Mouse (Mus musculus) MEL (cell line): ENCODE data around the gene Ncor1. TPM values are rescaled to one million over a fixed set of nuclear protein-coding genes. Genes with fewer than 3 reads are reported as not detected.

Source experiments
- DNase-seq: peaks from one replicate; pipeline ENCODE4 v3.0.0; 2011; ENCODE audit warnings: low read depth, low spot score
- H3K27ac ChIP-seq: 2 replicates; pipeline ENCODE4 v1.5.1; 2012; ENCODE audit warnings: low read depth, mild to moderate bottlenecking, control low read depth, low read length, moderate library complexity; ENCODE audit not compliant: control insufficient read depth
- H3K27me3 ChIP-seq, 2 experiments: fragments of 150-350 bp in 1 of 2; sonication (generic) in 1 of 2; 2 replicates each; pipeline ENCODE4 v1.6.1; 2012; ENCODE audit warnings: low read length in 2 of 2, mild to moderate bottlenecking in 2 of 2, improper control_type of control experiment in 1 of 2, moderate library complexity in 1 of 2; ENCODE audit not compliant: insufficient read depth in 2 of 2, control insufficient read depth in 1 of 2
- H3K36me3 ChIP-seq, 2 experiments: 2 replicates each; pipeline ENCODE4 v1.6.1; 2012 to 2014; ENCODE audit warnings: low read length in 2 of 2, improper control_type of control experiment in 1 of 2, inconsistent platforms in 1 of 2, mild to moderate bottlenecking in 1 of 2; ENCODE audit not compliant: insufficient read depth in 2 of 2, control insufficient read depth in 1 of 2
- H3K4me1 ChIP-seq, 2 experiments: fragments of 150-350 bp in 1 of 2; sonication (generic) in 1 of 2; 2 replicates each; pipeline ENCODE4 v1.6.1; 2012; ENCODE audit warnings: low read length in 2 of 2, improper control_type of control experiment in 1 of 2, mild to moderate bottlenecking in 1 of 2; ENCODE audit not compliant: insufficient read depth in 2 of 2, control insufficient read depth in 1 of 2
- H3K4me3 ChIP-seq, 2 experiments: fragments of 150-350 bp in 1 of 2; sonication (generic) in 1 of 2; 2 replicates each; pipeline ENCODE4 v1.5.1; 2012; ENCODE audit warnings: low read depth in 2 of 2, low read length in 2 of 2, mild to moderate bottlenecking in 2 of 2, moderate library complexity in 2 of 2, control low read depth in 1 of 2, improper control_type of control experiment in 1 of 2; ENCODE audit not compliant: control insufficient read depth in 1 of 2, insufficient read depth in 1 of 2
- H3K79me2 ChIP-seq: 2 replicates; pipeline ENCODE4 v1.6.1; 2012; ENCODE audit warnings: mild to moderate bottlenecking, low read length, moderate library complexity; ENCODE audit not compliant: control insufficient read depth, poor library complexity, insufficient read depth
- H3K9ac ChIP-seq: 2 replicates; pipeline ENCODE4 v1.6.1; 2012; ENCODE audit warnings: low read depth, mild to moderate bottlenecking, control low read depth, low read length, moderate library complexity; ENCODE audit not compliant: control insufficient read depth, poor library complexity, severe bottlenecking
- H3K9me3 ChIP-seq: fragments of 150-350 bp; sonication (generic); replicated peaks from 2 replicates; pipeline ENCODE4 v1.6.1; 2012; ENCODE audit warnings: mild to moderate bottlenecking, low read length, improper control_type of control experiment, moderate library complexity; ENCODE audit not compliant: insufficient read depth
- BHLHE40 ChIP-seq: IDR thresholded peaks from 2 replicates; pipeline ENCODE4 v1.6.1; 2012; ENCODE audit warnings: low read depth, mild to moderate bottlenecking, inconsistent platforms, low read length, improper control_type of control experiment, borderline replicate concordance
- CHD1 ChIP-seq: IDR thresholded peaks from 2 replicates; pipeline ENCODE4 v1.6.1; 2012; ENCODE audit warnings: low read depth, mild to moderate bottlenecking, inconsistent platforms, low read length, improper control_type of control experiment
- CTCF ChIP-seq, 3 experiments: IDR thresholded peaks in 2 of 3; conservative IDR thresholded peaks in 1 of 3; 2 replicates each; pipeline ENCODE4 v1.5.1; 2011 to 2012; ENCODE audit warnings: low read length in 3 of 3, low read depth in 2 of 3, mild to moderate bottlenecking in 2 of 3, improper control_type of control experiment in 1 of 3, inconsistent platforms in 1 of 3, mixed read lengths in 1 of 3, moderate library complexity in 1 of 3; ENCODE audit not compliant: control insufficient read depth in 1 of 3, insufficient read depth in 1 of 3, poor library complexity in 1 of 3, severe bottlenecking in 1 of 3
- E2F4 ChIP-seq: IDR thresholded peaks from 2 replicates; pipeline ENCODE4 v1.6.1; 2011; ENCODE audit warnings: low read depth, low read length, improper control_type of control experiment, borderline replicate concordance
- ETS1 ChIP-seq: IDR thresholded peaks from 2 replicates; pipeline ENCODE4 v1.6.1; 2012; ENCODE audit warnings: low read depth, mild to moderate bottlenecking, inconsistent platforms, low read length, improper control_type of control experiment, moderate library complexity
- GATA1 ChIP-seq: IDR thresholded peaks from 2 replicates; pipeline ENCODE4 v1.6.1; 2011; ENCODE audit warnings: low read depth, low read length, improper control_type of control experiment
- JUND ChIP-seq: IDR thresholded peaks from 2 replicates; pipeline ENCODE4 v1.6.1; 2011; ENCODE audit warnings: low read depth, mild to moderate bottlenecking, improper control_type of control experiment, low read length
- MAX ChIP-seq: IDR thresholded peaks from 2 replicates; pipeline ENCODE4 v1.6.1; 2011; ENCODE audit warnings: low read length, improper control_type of control experiment
- MXI1 ChIP-seq: IDR thresholded peaks from 2 replicates; pipeline ENCODE4 v1.6.1; 2011; ENCODE audit warnings: mild to moderate bottlenecking, low read depth, low read length, improper control_type of control experiment
- MYC ChIP-seq: IDR thresholded peaks from 2 replicates; pipeline ENCODE4 v1.6.1; 2011; ENCODE audit warnings: low read depth, mild to moderate bottlenecking, low read length, improper control_type of control experiment, moderate library complexity
- NRF1 ChIP-seq: IDR thresholded peaks from 2 replicates; pipeline ENCODE4 v1.6.1; 2014; ENCODE audit warnings: low read depth, mild to moderate bottlenecking, inconsistent platforms, low read length, improper control_type of control experiment, moderate library complexity; ENCODE audit not compliant: poor library complexity, insufficient read depth, severe bottlenecking
- POLR2A ChIP-seq, 2 experiments: IDR thresholded peaks; 2 replicates each; pipeline ENCODE4 v1.6.1; 2011 to 2012; ENCODE audit warnings: low read length in 2 of 2, mild to moderate bottlenecking in 2 of 2, control low read depth in 1 of 2, improper control_type of control experiment in 1 of 2, low read depth in 1 of 2, moderate library complexity in 1 of 2; ENCODE audit not compliant: control insufficient read depth in 1 of 2, insufficient read depth in 1 of 2, poor library complexity in 1 of 2
- POLR2AphosphoS2 ChIP-seq: IDR thresholded peaks from 2 replicates; pipeline ENCODE4 v1.6.1; 2011; ENCODE audit warnings: low read length, improper control_type of control experiment
- RCOR1 ChIP-seq: IDR thresholded peaks from 2 replicates; pipeline ENCODE4 v1.6.1; 2012; ENCODE audit warnings: low read depth, mild to moderate bottlenecking, inconsistent platforms, low read length, improper control_type of control experiment
- SIN3A ChIP-seq: IDR thresholded peaks from 2 replicates; pipeline ENCODE4 v1.6.1; 2012; ENCODE audit warnings: low read length, improper control_type of control experiment, inconsistent platforms
- SMC3 ChIP-seq: IDR thresholded peaks from 2 replicates; pipeline ENCODE4 v1.6.1; 2011; ENCODE audit warnings: low read depth, low read length, improper control_type of control experiment
- TBP ChIP-seq: IDR thresholded peaks from 2 replicates; pipeline ENCODE4 v1.8.0; 2011; ENCODE audit warnings: low read depth, low read length, improper control_type of control experiment
- TCF12 ChIP-seq: IDR thresholded peaks from 2 replicates; pipeline ENCODE4 v1.6.1; 2014; ENCODE audit warnings: low read depth, mild to moderate bottlenecking, inconsistent platforms, low read length, improper control_type of control experiment, moderate library complexity
- USF1 ChIP-seq: IDR thresholded peaks from 2 replicates; pipeline ENCODE4 v1.6.1; 2014; ENCODE audit warnings: low read depth, mild to moderate bottlenecking, inconsistent platforms, low read length, improper control_type of control experiment, moderate library complexity
- ZC3H11A ChIP-seq: IDR thresholded peaks from 2 replicates; pipeline ENCODE4 v1.6.1; 2012; ENCODE audit warnings: low read depth, mild to moderate bottlenecking, inconsistent platforms, low read length, improper control_type of control experiment
- ZKSCAN1 ChIP-seq: IDR thresholded peaks from 2 replicates; pipeline ENCODE4 v1.6.1; 2012; ENCODE audit warnings: low read depth, mild to moderate bottlenecking, inconsistent platforms, low read length, improper control_type of control experiment, moderate library complexity
- ZMIZ1 ChIP-seq: IDR thresholded peaks from 2 replicates; pipeline ENCODE4 v1.6.1; 2012; ENCODE audit warnings: low read depth, mild to moderate bottlenecking, inconsistent platforms, low read length, improper control_type of control experiment, moderate library complexity
- polyA plus RNA-seq, 2 experiments: library from polyadenylated mRNA; stranded (reverse) in 1 of 2; unstranded in 1 of 2; fragments of >175 nt in 1 of 2; fragments of >200 nt in 1 of 2; gene quantifications; 2 replicates each; pipeline versions ENCODE4 v1.2.1 to v1.2.4; 2012; ENCODE audit warnings: low replicate concordance in 2 of 2, low read depth in 1 of 2; ENCODE audit not compliant: insufficient read length in 2 of 2, insufficient read depth in 1 of 2, missing spikeins in 1 of 2
- total RNA-seq: library from RNA; depleted of rRNA; stranded (reverse); fragments of 300-350 nt; gene quantifications from 2 replicates; pipeline ENCODE4 v1.2.3, GENCODE M21; 2012

Ncor1 gene
- total and polyA plus RNA-seq, 3 experiments, result 71.8 to 250 (median 188) TPM

DNA sequence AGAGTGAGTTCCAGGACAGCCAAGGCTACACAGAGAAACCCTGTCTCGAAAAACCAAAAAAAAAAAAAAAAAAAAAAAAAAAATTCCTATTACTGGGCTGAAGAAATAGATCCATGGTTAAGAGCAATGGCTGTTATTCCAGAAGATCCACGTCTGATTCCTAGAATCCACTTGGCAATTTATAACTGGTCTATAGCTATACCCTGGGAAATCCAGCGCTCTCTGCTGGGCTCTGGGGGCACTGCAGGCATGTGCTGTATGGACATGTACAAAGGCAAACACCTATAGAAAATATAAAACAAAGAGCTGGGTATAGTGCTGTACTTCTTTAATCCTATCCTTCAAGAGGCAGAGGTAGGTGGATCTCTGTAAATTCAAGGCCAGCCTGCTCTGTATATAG, 31.2 kb downstream of the Ncor1 start:
- Histone ChIP-seq H3K9ac (no peak overlapping the region), H3K36me3 (peaks cover 0 to 26% of the 10 kb centered on the region in 2 experiments; a peak in 3 of 4 replicates)

DNA sequence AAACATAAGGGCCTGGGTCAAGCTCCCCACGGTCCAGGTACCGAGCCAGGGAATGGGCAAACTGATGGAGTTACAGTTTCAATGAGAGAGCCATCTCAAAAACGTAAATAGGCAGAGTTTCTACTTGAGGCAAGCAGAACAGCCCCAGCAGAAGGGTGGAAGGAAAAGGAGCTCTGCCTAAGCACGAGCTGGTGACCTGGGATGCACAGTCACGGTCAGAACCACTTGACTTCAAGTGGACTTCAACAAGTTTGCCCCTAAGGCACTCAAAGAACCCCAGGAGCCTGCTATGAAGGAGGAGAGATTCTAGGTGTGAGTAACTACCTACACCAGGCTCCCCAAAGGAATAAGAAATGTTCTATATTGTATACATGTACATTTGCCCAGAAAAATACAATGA, 32.1 kb downstream of the Ncor1 start:
- no peak overlapping the region for H3K4me3 ChIP-seq
- H3K27ac ChIP-seq, result no peak overlapping the region
- TF ChIP-seq CHD1 (no peak), ZMIZ1 (no peak), TCF12 (no peak), NRF1 (no peak), RCOR1 (no peak), ZKSCAN1 (no peak), BHLHE40 (no peak)
- no peaks in the 10 kb centered on the region for H3K9me3 ChIP-seq
- H3K36me3 ChIP-seq, result peaks cover 0 to 33% of the 10 kb centered on the region in 2 experiments; a peak in 3 of 4 replicates
- H3K79me2 ChIP-seq, result no peaks in the 10 kb centered on the region
- no peak overlapping the region for H3K9ac ChIP-seq
- no peak for DNase-seq
- no peaks in the 10 kb centered on the region for H3K27me3 ChIP-seq
- no peaks in the 10 kb centered on the region for H3K4me1 ChIP-seq

More for the DNA sequence above, 31.2 kb downstream of the Ncor1 start:
- Histone ChIP-seq H3K79me2 (no peaks in the 10 kb centered on the region; the same call in 1 of the 2 replicates), H3K4me1 (no peaks in the 10 kb centered on the region), H3K27me3 (no peaks in the 10 kb centered on the region), H3K4me3 (no peak overlapping the region), H3K27ac (no peak overlapping the region), H3K9me3 (no peaks in the 10 kb centered on the region)
- no peak for TF ChIP-seq POLR2AphosphoS2
- TF ChIP-seq USF1, result no peak
- no peak for TF ChIP-seq TBP
- no peak for TF ChIP-seq MXI1
- TF ChIP-seq E2F4, result no peak
- TF ChIP-seq MYC, result no peak; the same call in 1 of the 2 replicates
- TF ChIP-seq ETS1, result no peak
- no peak for TF ChIP-seq TCF12
- no peak for TF ChIP-seq ZC3H11A
- no peak for TF ChIP-seq MAX
- peak; percentile 50 for TF ChIP-seq SMC3
- peak; percentile 70 to 78 (median 74) for TF ChIP-seq CTCF (IDR thresholded peaks at IDR 0.05 in 2 of 3, conservative IDR thresholded peaks at IDR 0.05 in 1 of 3; ENCODE audit: control insufficient read depth in 1 of 3, insufficient read depth in 1 of 3, low read depth in 2 of 3, low read length in 3 of 3, poor library complexity in 1 of 3, severe bottlenecking in 1 of 3)
- no peak for TF ChIP-seq GATA1
- TF ChIP-seq SIN3A, result no peak
- no peak for TF ChIP-seq POLR2A (IDR thresholded peaks at IDR 0.05; ENCODE audit: control insufficient read depth in 1 of 2, insufficient read depth in 1 of 2, low read depth in 1 of 2, low read length in 2 of 2, poor library complexity in 1 of 2)
- no peak for TF ChIP-seq JUND
- peak; percentile 73 for DNase-seq
